Mouse (Mus musculus): ENCODE measurements around the gene Dgkh. TPM values are rescaled to one million over a fixed set of nuclear protein-coding genes. Genes with fewer than 3 reads are reported as not detected.

The Dgkh gene
- total RNA-seq, 2 experiments from 2014 or later, result 14.5 to 17.3 TPM

- DNase-seq, result no peak
Observed at GRCm38 (mm10) chr14:78722031-78722430, 10.5 kb downstream of the Dgkh start.

GRCm38 (mm10) chr14:78716035-78716434 lies 16.5 kb downstream of the Dgkh start:
- DNase-seq, result no peak

GRCm38 (mm10) chr14:78712565-78713148 lies 19.9 kb downstream of the Dgkh start:
- peak; percentile 11 for DNase-seq

- DNase-seq, result no peak
Observed at GRCm38 (mm10) chr14:78710647-78711046, 21.9 kb downstream of the Dgkh start.

- DNase-seq, result no peak
Observed at GRCm38 (mm10) chr14:78705616-78706015, 27.0 kb downstream of the Dgkh start.

- DNase-seq, result no peak
Observed at GRCm38 (mm10) chr14:78703989-78704388, 28.6 kb downstream of the Dgkh start.

- no peak for DNase-seq
Observed at GRCm38 (mm10) chr14:78703361-78703760, 29.2 kb downstream of the Dgkh start.

GRCm38 (mm10) chr14:78702048-78702447 lies 30.5 kb downstream of the Dgkh start:
- DNase-seq, result no peak

GRCm38 (mm10) chr14:78701501-78701900 lies 31.1 kb downstream of the Dgkh start:
- no peak for DNase-seq

- no peak for DNase-seq
Observed at GRCm38 (mm10) chr14:78701087-78701486, 31.5 kb downstream of the Dgkh start.

GRCm38 (mm10) chr14:78699634-78700033 lies 32.9 kb downstream of the Dgkh start:
- no peak for DNase-seq

- DNase-seq, result no peak
Observed at GRCm38 (mm10) chr14:78699196-78699595, 33.4 kb downstream of the Dgkh start.

GRCm38 (mm10) chr14:78694121-78694520 lies 38.5 kb downstream of the Dgkh start:
- DNase-seq, result no peak

- no peak for DNase-seq
Observed at GRCm38 (mm10) chr14:78692602-78693001, 40.0 kb downstream of the Dgkh start.

- DNase-seq, result no peak
Observed at GRCm38 (mm10) chr14:78691926-78692487, 40.6 kb downstream of the Dgkh start.

- DNase-seq, result no peak
Observed at GRCm38 (mm10) chr14:78690883-78691282, 41.7 kb downstream of the Dgkh start.

GRCm38 (mm10) chr14:78690387-78690786 lies 42.2 kb downstream of the Dgkh start:
- DNase-seq, result no peak

- no peak for DNase-seq
Observed at GRCm38 (mm10) chr14:78689950-78690349, 42.6 kb downstream of the Dgkh start.

- no peak for DNase-seq
Observed at GRCm38 (mm10) chr14:78687716-78688115, 44.9 kb downstream of the Dgkh start.

GRCm38 (mm10) chr14:78686701-78687100 lies 45.9 kb downstream of the Dgkh start:
- no peak for DNase-seq

GRCm38 (mm10) chr14:78684171-78684570 lies 48.4 kb downstream of the Dgkh start:
- DNase-seq, result no peak

GRCm38 (mm10) chr14:78678981-78679380 lies 53.6 kb downstream of the Dgkh start:
- DNase-seq, result no peak

GRCm38 (mm10) chr14:78677852-78678588 lies 54.6 kb downstream of the Dgkh start:
- DNase-seq, result peak; percentile 33

GRCm38 (mm10) chr14:78676457-78676856 lies 56.1 kb downstream of the Dgkh start:
- peak; percentile 30 for DNase-seq

All from heart, postnatal 4 days (tissue).